Mouse (Mus musculus) large intestine, adult 2 months (tissue): ENCODE measurements around the gene Esp24. TPM values are rescaled to one million over a fixed set of nuclear protein-coding genes. Genes with fewer than 3 reads are reported as not detected.
"Not testable (repeated sequence)": the region's sequence is repeated elsewhere in the genome, so short reads cannot be mapped to it uniquely, and the experiment has no call there.

Experiments
- DNase-seq: peaks from one replicate; pipeline ENCODE4 v3.0.0-alpha.2; 2012; ENCODE audit warnings: low read depth, low spot score
- WGBS: fragments of 180-500 bp; shearing (Covaris S2); methylation state at CpG from one replicate; pipeline ENCODE4 v1.1.7; 2018; 5-methylcytosine and 5-hydroxymethylcytosine counted together
- polyA plus RNA-seq: library from polyadenylated mRNA; depleted of rRNA; stranded (reverse); fragments of >200 nt; gene quantifications from 2 replicates; pipeline ENCODE4 v1.2.3, GENCODE M21; 2012; rRNA removed

Esp24 gene
- polyA plus RNA-seq: not detected in 2 replicates

GRCm38 (mm10) chr17:39036395-39036794 is at the start of gene Esp24:
Esp24 (plus strand) TSS chr17:39036695.
- WGBS: 85% methylated on average over 3 of the region's 3 CpGs
- not testable (repeated sequence) for DNase-seq

- DNase-seq: no peak
- WGBS: 88% methylated on average over 1 of the region's 1 CpGs
Measured at GRCm38 (mm10) chr17:39009846-39010245, 26.6 kb upstream of the Esp24 start.

GRCm38 (mm10) chr17:39010675-39011638 is 25.5 kb upstream of the Esp24 start:
- no peak for DNase-seq
- 41% methylated on average over 30 of the region's 30 CpGs for WGBS

GRCm38 (mm10) chr17:39017184-39017583 is 19.3 kb upstream of the Esp24 start:
- no peak for DNase-seq
- WGBS: 69% methylated on average over 14 of the region's 14 CpGs

GRCm38 (mm10) chr17:39043241-39043640 is 6.7 kb downstream of the Esp24 start, which contains the start of gene Gm21903:
Gm21903 (minus strand) TSS chr17:39043341.
- DNase-seq: no peak

- no peak for DNase-seq
Measured at GRCm38 (mm10) chr17:39063641-39064040, 27.1 kb downstream of the Esp24 start.

GRCm38 (mm10) chr17:39076937-39077336 is 40.4 kb downstream of the Esp24 start, which contains the start of gene Esp23:
Esp23 (minus strand) TSS chr17:39077037.
- WGBS: 41% methylated on average over 1 of the region's 1 CpGs
- no peak for DNase-seq

Other genes with a start within 250 kb of the Esp24 start
- gene Gm21903, start 6.6 kb downstream of the Esp24 start, polyA plus RNA-seq: not detected in 2 replicates
- gene Esp23, start 40.3 kb downstream of the Esp24 start, polyA plus RNA-seq: not detected in 2 replicates
- gene Esp22, start 58.6 kb downstream of the Esp24 start, polyA plus RNA-seq: not detected in 2 replicates